Mouse (Mus musculus) urinary bladder, adult 2 months (tissue): ENCODE results near the gene Ppm1l. TPM values are rescaled to one million over a fixed set of nuclear protein-coding genes. Genes with fewer than 3 reads are reported as not detected.

ENCODE experiments used
- DNase-seq: peaks from one replicate; pipeline ENCODE4 v3.0.0; 2022; ENCODE audit warnings: low spot score
- polyA plus RNA-seq: library from polyadenylated mRNA; depleted of rRNA; stranded (reverse); fragments of >200 nt; gene quantifications from 2 replicates; pipeline ENCODE4 v1.2.3, GENCODE M21; 2012; rRNA removed

Gene Ppm1l
- polyA plus RNA-seq = 6.7 and 10.3 TPM in 2 replicates

GRCm38 (mm10) chr3:69316391-69317195 lies at the start of gene Ppm1l:
Gene Ppm1l (plus strand): TSS chr3:69316861.
- peak; percentile 92 for DNase-seq

- no peak for DNase-seq
Observed at GRCm38 (mm10) chr3:69271812-69272211, 44.8 kb upstream of the Ppm1l start.

DNA sequence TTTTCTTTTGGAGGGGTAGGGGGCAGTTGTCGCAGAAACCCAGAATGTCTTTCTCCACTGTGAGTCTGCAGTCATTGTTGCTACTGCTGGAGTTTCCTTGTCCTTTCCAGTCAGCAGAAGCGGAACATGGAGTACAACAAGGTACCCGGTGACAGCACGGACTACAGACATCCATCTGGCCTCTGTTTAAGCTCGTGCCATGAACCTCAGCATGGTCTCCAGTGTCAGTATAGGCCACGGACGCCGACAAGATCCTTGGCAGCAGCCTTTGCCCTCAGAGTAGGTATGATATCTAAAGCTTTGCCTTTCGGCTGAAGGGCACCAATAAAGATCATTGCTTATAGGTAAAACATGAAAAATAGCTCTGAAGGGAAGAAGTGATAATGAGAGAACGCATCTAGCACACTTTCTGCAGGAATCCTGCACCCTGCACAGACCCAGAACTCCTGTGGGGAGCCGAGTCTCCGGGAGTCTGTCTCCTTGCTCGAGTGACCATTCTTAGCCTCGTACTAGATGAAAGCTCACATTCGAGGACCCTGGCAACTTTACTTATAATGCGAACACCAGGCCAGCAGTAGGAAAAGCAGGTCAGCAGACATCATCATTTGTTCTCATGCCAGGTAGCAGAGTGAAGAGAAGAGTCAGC lies 42.5 kb upstream of the Ppm1l start:
- no peak for DNase-seq

DNA sequence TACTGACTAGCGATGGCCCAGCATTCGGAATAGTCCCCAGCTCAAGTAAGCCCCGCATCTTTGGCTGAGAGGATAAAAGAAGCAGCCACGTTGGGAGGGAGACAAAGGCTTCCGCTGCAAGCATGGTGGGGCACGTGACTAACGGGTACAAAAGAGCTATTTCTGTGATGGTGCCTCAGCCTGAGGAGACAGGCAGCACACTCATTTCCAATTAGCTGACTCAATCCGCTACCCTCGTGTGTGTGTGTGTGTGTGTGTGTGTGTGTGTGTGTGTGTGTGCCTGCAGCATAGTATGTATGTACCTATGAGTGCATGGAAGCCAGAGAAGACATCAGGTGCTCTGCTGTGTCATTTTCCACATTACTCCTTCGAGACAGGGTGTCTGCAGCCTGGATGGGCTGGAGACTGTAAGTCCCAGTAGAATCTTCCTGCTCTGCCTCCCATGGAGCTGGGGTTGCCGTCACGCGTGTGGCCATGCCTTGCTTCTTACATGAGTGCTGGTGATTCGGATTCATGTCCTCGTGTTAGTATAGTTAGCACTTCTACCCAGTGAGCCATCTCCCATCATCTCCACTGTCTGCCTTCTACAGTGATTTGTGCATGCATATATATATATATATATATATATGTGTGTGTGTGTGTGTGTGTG lies 41.9 kb upstream of the Ppm1l start:
- DNase-seq = no peak

DNA sequence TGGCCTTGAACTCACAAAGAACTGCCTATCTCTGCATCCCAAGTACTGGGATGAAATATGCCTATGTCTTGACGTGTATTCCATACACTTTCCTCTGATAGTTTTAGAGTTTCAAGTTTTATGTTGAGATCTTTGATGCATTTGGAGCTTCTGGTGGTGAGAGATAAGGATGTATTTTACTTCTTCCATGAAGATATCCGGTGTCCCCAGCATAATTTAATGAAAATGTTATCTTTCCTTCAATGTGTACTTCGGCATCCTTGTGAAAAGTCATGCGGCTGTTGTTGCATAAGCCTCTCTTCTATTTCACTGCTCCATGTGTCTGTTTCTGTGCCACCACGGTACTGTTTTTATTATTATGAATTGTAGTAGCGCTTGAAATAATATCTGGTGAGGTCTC lies 38.0 kb upstream of the Ppm1l start:
- no peak for DNase-seq

DNA sequence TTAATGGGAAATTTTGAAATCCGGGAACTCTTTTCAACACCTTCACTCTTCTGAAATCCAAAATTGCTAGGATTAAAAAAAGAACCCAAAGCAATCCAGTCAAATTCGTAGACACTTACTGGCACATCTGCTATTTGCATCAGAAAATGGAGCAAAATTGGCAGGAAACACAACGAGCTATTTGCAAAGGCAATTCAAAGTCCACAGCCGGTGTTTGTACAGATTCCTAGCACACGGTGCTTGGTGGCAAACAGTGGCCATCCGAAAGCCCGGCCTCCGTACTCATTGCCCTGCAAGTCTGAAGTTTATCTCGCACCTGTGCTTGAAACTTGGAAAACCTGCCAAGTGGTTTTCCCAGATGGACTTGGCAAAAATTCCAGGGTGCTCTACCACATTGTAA lies 34.3 kb upstream of the Ppm1l start:
- DNase-seq = no peak

DNA sequence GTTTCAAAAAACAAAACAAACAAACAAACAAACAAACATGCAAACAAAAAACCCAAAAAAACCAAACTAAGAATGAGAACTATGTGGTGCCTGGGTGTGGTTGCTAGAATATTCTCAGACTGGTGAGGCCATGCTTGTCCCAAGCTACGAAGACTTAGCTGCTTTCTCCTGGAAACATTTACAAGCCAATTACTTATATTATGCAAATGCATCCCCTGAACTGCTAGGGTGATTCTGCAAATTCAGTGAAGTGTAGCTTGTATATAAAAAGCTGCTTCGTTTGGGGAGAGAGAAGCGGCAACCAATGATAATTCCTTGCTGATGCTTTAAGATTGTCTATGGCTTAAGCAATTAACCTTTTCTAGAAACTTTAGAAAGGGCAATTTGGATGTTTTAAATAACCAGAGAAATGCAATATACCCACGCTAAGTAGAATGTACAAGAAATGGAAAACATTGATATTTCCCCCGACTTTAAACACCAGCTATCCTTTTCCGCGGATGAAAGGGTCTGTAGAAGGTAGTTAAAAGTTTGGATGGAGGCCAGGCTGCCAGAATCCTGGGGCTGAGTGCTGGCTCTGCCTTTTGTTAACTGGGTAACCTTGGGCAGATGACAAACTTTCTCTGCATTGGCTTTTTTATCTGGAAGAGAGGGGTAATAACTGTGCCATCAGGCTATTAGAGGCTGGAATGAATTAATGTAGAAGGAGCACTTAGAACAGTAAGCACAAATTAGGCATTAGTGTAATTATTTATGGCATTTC lies 33.4 kb upstream of the Ppm1l start:
- no peak for DNase-seq

- DNase-seq = no peak
Observed at GRCm38 (mm10) chr3:69289833-69290232, 26.8 kb upstream of the Ppm1l start.

DNA sequence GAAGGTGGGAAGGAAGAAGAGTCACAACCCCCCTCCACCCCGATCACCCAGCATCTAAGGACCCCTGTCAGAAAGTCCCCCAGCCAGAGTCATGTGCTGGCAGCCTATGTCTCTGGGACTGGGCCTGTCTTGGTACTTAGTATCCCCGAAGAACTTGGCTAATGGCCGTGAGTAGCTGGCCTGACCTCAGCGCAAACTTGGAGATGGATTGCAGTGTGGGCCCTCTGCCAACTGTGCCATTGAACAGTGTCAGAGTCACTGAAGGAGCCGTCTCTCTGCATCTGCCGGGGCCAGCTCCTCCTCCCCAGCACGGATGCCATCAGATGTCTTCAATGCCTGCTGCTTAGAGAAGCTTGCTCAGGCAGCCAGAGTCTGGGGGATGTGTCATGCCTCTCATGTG lies 26.4 kb upstream of the Ppm1l start:
- DNase-seq = peak; percentile 24

- DNase-seq = no peak
Observed at GRCm38 (mm10) chr3:69290844-69291243, 25.8 kb upstream of the Ppm1l start.

GRCm38 (mm10) chr3:69292628-69293027 lies 24.0 kb upstream of the Ppm1l start:
- no peak for DNase-seq

DNA sequence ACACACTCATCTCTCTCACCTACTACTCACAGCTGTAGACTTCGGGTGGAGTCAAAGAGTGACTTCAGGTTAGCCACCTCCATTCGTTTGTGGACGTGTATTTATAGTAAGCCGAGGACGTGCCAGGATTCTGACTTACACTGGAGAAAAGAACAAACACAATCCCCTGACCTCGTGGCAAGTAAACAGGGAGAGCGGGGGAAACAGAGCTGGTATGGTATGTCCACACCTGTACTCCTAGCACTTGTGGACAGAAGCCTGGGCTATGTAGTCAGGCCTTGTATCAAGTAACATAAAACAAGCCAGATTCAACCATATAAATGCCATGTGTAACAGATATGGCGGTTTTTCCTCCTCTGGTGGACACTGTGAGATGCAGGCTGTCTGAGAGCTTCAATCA lies 20.4 kb upstream of the Ppm1l start:
- no peak for DNase-seq

DNA sequence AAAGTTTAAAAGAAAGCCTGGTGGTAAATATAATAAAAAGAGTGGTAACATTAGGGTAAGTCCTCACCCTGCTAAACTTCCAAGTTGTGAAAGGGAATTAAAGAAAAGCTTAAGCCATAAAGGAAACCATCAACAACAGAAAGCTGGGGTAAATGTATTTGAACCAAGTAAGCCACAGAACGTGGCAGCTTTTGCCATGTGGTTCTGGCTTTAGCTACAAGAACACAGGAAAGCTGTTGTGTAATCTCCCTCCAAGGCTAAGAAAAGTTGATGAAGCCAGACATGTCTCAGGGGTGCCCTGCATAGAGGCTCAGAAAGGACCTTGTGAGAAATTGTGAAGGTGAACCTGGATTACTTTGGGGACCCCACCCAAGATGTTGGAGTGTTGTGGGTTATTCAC lies 16.5 kb upstream of the Ppm1l start:
- no peak for DNase-seq

GRCm38 (mm10) chr3:69315810-69316390 lies 761 bp upstream of the Ppm1l start:
- no peak for DNase-seq

GRCm38 (mm10) chr3:69317251-69318125 lies 827 bp downstream of the Ppm1l start:
- no peak for DNase-seq

- DNase-seq = peak; percentile 34
Observed at GRCm38 (mm10) chr3:69318131-69318951, 1.7 kb downstream of the Ppm1l start.

- DNase-seq = no peak
Observed at GRCm38 (mm10) chr3:69319061-69319720, 2.5 kb downstream of the Ppm1l start.

- DNase-seq = no peak
Observed at GRCm38 (mm10) chr3:69323982-69324381, 7.3 kb downstream of the Ppm1l start.

DNA sequence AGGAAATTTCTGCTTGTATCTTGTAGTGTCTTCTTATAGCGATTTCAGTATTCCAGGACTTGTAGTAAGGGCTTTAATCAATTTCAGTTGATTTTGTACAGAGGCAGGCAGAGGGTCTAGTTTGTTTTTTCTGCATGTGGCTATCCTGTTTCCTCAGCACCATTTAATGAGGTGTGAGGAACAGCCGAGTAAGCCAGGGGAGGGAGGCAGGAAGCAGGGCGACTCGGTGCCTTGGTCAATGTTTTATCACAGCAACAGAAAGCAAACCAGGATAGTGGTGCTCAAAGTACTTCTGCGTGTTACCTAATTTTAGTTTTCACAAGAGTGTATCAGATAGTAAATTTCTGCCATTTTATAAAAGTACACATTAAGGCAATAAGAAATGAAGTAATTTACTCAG lies 13.2 kb downstream of the Ppm1l start:
- no peak for DNase-seq
